Mouse (Mus musculus) limb, embryonic 15.5 days (tissue): ENCODE data around the gene Hk3. TPM values are rescaled to one million over a fixed set of nuclear protein-coding genes. Genes with fewer than 3 reads are reported as not detected.

Experiments used
- ATAC-seq: fragments of 200-750 bp; cut with Nextera tagmentation; 2 replicates; pipeline ENCODE4 v1.8.0; 2017; ENCODE audit warnings: low read depth, moderate TSS enrichment; ENCODE audit not compliant: insufficient number of reproducible peaks, low FRiP score, low TSS enrichment
- H3K27ac ChIP-seq: fragments of 300-500 bp; sonication (generic); 2 replicates; pipeline ENCODE4 v1.5.1; 2015; ENCODE audit warnings: moderate library complexity, mild to moderate bottlenecking, inconsistent platforms
- H3K27me3 ChIP-seq: fragments of 300-500 bp; sonication (generic); 2 replicates; pipeline ENCODE4 v1.6.1; 2015; ENCODE audit warnings: inconsistent platforms
- H3K36me3 ChIP-seq: fragments of 300-500 bp; sonication (generic); 2 replicates; pipeline ENCODE4 v1.6.1; 2015; ENCODE audit warnings: inconsistent platforms
- H3K4me1 ChIP-seq: fragments of 300-500 bp; sonication (generic); 2 replicates; pipeline ENCODE4 v1.6.1; 2015; ENCODE audit warnings: inconsistent platforms
- H3K4me2 ChIP-seq: fragments of 300-500 bp; sonication (generic); 2 replicates; pipeline ENCODE4 v1.6.1; 2015; ENCODE audit warnings: mild to moderate bottlenecking, inconsistent platforms
- H3K4me3 ChIP-seq: fragments of 300-500 bp; sonication (generic); 2 replicates; pipeline ENCODE4 v1.5.1; 2015; ENCODE audit warnings: mild to moderate bottlenecking, inconsistent platforms
- H3K9ac ChIP-seq: fragments of 300-500 bp; sonication (generic); 2 replicates; pipeline ENCODE4 v1.6.1; 2015; ENCODE audit warnings: inconsistent platforms
- H3K9me3 ChIP-seq: fragments of 300-500 bp; sonication (generic); 2 replicates; pipeline ENCODE4 v1.6.1; 2016; ENCODE audit warnings: inconsistent platforms
- WGBS: fragments of 180-500 bp; shearing (Covaris S2); methylation state at CpG from one replicate; pipeline ENCODE4 v1.1.7; 2015; 5-methylcytosine and 5-hydroxymethylcytosine counted together
- polyA plus RNA-seq: library from polyadenylated mRNA; unstranded; fragments of >200 nt; fragmentation: Nextera tagmentation; extraction: Ambion mirVana; gene quantifications from 2 replicates; pipeline ENCODE4 v1.2.1, GENCODE M21; 2015

Gene Hk3
- polyA plus RNA-seq, 1 experiment from 2014 or later = 1.5 TPM

DNA sequence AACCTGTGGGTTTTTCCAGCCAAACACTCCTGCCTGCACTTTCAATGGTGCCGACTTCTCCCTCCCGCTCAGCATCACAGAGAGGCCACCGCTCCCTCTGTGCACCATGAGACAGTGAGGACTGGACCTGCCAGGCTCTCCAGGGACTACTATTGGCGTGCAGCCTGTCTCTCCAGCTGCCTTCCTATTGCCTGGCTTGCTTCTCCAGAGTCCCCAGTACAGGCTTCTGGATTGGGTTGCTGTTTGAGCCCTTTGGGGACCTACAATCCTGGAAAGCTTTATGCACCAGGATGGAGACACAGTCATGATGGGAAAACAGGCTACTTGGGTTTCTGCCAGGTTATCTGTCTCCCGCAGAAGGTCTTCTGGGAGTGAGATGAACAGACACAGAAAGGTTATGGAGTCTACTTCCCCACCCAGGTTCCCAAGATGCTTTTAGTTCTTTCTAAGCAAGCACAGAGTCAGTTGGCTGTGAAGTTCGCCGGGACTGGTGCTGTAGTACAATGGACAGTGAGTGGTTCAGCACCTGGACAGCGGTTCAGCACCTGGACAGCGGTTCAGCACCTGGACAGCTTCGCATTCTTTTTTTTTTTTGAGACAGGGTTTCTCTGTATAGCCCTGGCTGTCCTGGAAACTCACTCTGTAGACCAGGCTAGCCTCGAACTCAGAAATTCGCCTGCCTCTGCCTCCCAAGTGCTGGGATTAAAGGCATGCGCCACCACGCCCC is 50.5 kb downstream of the Hk3 start:
- Histone ChIP-seq H3K27me3 (peaks cover 7% of the 10 kb centered on the region), H3K4me2 (no peak overlapping the region), H3K9me3 (no peaks in the 10 kb centered on the region), H3K4me1 (no peaks in the 10 kb centered on the region), H3K9ac (no peak overlapping the region), H3K27ac (no peak overlapping the region), H3K36me3 (no peaks in the 10 kb centered on the region), H3K4me3 (no peak overlapping the region)
- 39% methylated on average over 14 of the region's 14 CpGs for WGBS
- no peak for ATAC-seq

DNA sequence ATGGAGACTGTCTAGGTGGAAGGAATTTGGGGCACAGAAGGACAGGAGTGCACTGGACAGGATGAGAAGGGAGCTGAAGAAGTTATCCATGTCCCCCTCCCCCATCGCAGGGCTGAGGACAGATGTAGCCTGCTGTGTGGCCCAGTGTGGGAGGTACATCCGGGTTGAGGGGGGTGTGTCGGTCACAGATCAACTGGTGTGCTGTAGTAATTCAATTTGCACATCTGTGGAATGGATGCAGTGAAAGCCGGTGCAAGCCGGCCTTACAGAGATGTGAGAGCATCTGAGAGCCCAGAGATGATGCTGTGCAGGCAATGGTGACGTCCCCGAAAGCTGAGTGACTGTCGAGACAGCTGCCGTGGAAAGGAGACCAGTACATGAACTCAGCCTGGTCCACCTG is 51.7 kb downstream of the Hk3 start:
- 44% methylated on average over 9 of the region's 9 CpGs for WGBS
- no peaks in the 10 kb centered on the region for H3K9me3 ChIP-seq
- no peak overlapping the region for H3K27ac ChIP-seq
- no peaks in the 10 kb centered on the region for H3K4me1 ChIP-seq
- H3K36me3 ChIP-seq = no peaks in the 10 kb centered on the region
- no peak for ATAC-seq
- no peak overlapping the region for H3K9ac ChIP-seq
- peaks cover 6% of the 10 kb centered on the region for H3K27me3 ChIP-seq
- H3K4me2 ChIP-seq = no peak overlapping the region
- H3K4me3 ChIP-seq = no peak overlapping the region

DNA sequence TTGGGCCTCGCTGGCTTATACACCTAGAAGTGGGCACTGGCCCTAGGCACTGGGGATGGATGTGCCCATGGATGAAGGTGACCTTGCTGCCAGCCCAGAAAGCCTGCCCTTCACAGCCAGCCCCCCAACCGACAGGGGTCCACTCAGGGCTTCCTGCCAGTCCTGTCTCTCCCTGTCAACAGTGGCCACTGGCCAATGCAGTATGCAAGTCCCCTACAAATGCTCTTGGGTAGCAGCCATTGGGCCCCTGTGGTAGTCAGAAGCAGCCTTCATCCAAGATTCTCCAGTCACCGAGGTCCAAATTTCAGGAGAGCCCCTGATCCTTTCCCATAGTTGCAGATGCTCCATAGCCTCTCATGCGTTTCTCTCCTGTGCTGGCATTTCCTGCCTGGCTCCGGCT is 52.5 kb downstream of the Hk3 start:
- H3K4me1 ChIP-seq = no peaks in the 10 kb centered on the region
- H3K27ac ChIP-seq = no peak overlapping the region
- no peak overlapping the region for H3K4me3 ChIP-seq
- H3K9ac ChIP-seq = no peak overlapping the region
- no peak for ATAC-seq
- H3K27me3 ChIP-seq = peaks cover 6% of the 10 kb centered on the region
- no peaks in the 10 kb centered on the region for H3K36me3 ChIP-seq
- no peak overlapping the region for H3K4me2 ChIP-seq
- WGBS = 62% methylated on average over 5 of the region's 5 CpGs
- H3K9me3 ChIP-seq = no peaks in the 10 kb centered on the region

DNA sequence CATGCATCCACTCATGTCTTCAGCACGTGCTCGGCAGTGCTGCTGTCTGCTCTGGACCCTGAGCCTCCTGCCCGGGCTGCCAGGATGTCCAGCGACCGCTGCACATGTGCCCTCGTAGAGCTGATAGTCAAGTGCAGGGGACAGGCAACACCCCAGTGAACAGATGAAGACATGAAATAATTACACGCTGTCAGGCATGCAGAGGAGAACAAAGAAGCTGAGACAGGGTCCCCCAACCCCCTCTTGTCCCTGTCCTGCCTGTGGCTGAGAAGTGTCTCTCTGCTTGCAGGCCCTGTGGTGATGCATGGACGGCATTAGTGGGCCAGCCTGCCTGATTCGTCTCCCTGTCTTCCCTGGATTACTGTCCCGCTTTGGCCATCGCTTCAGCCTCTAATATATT is 53.7 kb downstream of the Hk3 start:
- no peaks in the 10 kb centered on the region for H3K36me3 ChIP-seq
- H3K27ac ChIP-seq = no peak overlapping the region
- ATAC-seq = no peak
- 67% methylated on average over 11 of the region's 11 CpGs for WGBS
- H3K9me3 ChIP-seq = no peaks in the 10 kb centered on the region
- H3K4me3 ChIP-seq = no peak overlapping the region
- no peak overlapping the region for H3K9ac ChIP-seq
- no peaks in the 10 kb centered on the region for H3K4me1 ChIP-seq
- peaks cover 3% of the 10 kb centered on the region for H3K27me3 ChIP-seq
- no peak overlapping the region for H3K4me2 ChIP-seq

DNA sequence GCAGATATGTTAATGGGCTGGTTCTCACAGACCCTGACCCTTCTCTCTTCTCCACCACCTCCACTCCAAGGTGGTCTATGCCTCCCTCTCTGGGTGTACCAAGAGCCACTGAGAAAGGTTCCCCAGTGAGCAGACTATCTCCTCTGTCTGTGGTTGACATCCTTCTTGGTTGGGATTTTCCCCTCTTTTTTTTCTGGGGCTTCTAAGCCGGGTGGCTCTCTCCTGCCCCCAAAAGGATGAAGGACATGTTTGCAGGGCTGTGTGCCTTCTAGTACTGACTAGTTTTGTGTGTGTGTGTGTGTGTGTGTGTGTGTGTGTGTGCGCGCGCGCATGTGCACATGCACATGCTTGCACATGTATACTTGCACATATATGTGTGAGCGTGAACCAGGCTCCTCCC is 55.9 kb downstream of the Hk3 start:
- Histone ChIP-seq H3K9ac (no peak overlapping the region), H3K27me3 (peaks cover 7% of the 10 kb centered on the region), H3K4me2 (no peak overlapping the region), H3K4me1 (no peaks in the 10 kb centered on the region), H3K9me3 (no peaks in the 10 kb centered on the region), H3K27ac (no peak overlapping the region), H3K36me3 (no peaks in the 10 kb centered on the region), H3K4me3 (no peak overlapping the region)
- no peak for ATAC-seq
- WGBS = 86% methylated on average over 6 of the region's 6 CpGs

DNA sequence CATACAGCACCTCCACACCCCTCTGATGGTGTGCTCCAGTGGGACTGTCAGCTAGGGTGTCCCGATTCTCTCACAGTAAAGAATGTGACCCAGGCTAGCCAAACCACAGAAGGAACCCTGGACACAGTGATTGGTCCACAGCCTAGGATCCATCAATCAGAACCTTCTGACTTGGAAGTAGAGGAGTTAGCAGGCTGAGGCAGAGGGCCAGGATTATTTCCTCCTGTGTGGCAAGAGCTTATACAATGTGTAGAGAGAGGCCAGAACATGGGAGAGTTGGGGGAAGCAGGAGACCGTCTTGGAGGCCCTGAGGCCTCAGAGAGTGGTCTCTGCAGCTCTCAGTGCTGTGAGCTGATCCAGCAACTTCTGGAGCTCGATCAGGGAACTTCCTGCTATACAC is 60.7 kb downstream of the Hk3 start:
- no peak overlapping the region for H3K9ac ChIP-seq
- H3K27me3 ChIP-seq = peaks cover 42% of the 10 kb centered on the region
- H3K27ac ChIP-seq = no peak overlapping the region
- no peaks in the 10 kb centered on the region for H3K9me3 ChIP-seq
- H3K36me3 ChIP-seq = no peaks in the 10 kb centered on the region
- WGBS = 65% methylated on average over 3 of the region's 3 CpGs
- H3K4me3 ChIP-seq = no peak overlapping the region
- H3K4me1 ChIP-seq = peaks cover 11% of the 10 kb centered on the region
- no peak overlapping the region for H3K4me2 ChIP-seq
- no peak for ATAC-seq

DNA sequence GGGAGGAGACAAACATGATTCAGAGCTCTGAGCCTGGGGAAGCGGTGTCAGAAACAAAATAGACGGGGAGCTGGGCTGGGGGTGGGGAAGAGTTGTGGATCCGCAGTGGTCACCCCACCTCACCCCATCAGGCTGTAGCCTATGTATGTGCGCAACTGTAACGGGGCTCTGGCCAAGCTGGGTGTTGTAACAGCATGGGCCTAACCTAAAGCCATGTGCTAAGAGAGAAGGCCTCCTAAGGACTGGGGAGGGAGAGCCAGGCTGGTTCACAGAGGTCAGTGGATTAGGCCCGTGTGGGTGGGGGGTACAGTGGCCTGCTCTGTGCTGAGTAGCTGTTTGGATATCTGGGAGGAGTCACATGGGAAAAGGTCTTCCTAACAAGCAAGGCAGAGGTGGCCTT is 61.3 kb downstream of the Hk3 start:
- WGBS = 64% methylated on average over 6 of the region's 6 CpGs
- Histone ChIP-seq H3K36me3 (no peaks in the 10 kb centered on the region), H3K27me3 (peaks cover 48% of the 10 kb centered on the region)

DNA sequence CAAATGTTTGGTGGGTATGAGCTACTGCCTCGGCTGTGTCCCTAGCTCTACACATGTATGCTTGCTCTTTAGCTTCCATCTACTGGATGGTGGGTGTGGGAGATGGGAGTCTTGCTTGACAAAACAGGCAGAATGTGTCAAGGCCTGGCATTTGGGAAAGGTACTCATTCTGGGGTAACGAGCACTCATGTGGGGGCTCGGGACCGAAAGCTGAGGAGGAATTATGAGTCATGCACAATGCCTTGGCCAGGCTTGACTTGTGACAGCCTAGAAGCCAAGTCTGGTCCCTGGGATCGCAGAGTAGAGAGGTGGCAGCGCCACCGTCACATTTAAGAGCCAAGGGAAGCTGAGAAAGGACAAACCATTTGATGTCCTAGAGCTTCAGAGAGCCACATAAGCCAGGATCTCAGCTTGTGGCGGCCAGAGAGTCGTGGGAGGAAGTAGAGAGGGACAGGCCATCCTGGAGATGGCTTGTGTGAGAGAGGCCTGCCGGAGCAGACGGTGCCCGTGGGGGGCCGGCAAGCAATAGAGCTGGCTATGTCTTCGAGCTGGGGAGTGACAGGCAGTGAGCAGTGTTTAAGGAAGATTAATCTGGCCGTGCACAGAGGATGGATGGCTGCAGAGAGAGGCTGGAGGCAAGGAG is 62.0 kb downstream of the Hk3 start:
- H3K27me3 ChIP-seq = peaks cover 55% of the 10 kb centered on the region
- no peak for ATAC-seq
- H3K9me3 ChIP-seq = no peaks in the 10 kb centered on the region
- H3K4me2 ChIP-seq = no peak overlapping the region
- H3K9ac ChIP-seq = no peak overlapping the region
- no peaks in the 10 kb centered on the region for H3K36me3 ChIP-seq
- peaks cover 11% of the 10 kb centered on the region for H3K4me1 ChIP-seq
- no peak overlapping the region for H3K27ac ChIP-seq
- 56% methylated on average over 15 of the region's 15 CpGs for WGBS
- no peak overlapping the region for H3K4me3 ChIP-seq

More for the DNA sequence above, 61.3 kb downstream of the Hk3 start:
- no peak overlapping the region for H3K9ac ChIP-seq
- no peak overlapping the region for H3K4me2 ChIP-seq
- no peak overlapping the region for H3K27ac ChIP-seq
- no peak for ATAC-seq
- H3K4me1 ChIP-seq = peaks cover 11% of the 10 kb centered on the region
- no peaks in the 10 kb centered on the region for H3K9me3 ChIP-seq
- no peak overlapping the region for H3K4me3 ChIP-seq

DNA sequence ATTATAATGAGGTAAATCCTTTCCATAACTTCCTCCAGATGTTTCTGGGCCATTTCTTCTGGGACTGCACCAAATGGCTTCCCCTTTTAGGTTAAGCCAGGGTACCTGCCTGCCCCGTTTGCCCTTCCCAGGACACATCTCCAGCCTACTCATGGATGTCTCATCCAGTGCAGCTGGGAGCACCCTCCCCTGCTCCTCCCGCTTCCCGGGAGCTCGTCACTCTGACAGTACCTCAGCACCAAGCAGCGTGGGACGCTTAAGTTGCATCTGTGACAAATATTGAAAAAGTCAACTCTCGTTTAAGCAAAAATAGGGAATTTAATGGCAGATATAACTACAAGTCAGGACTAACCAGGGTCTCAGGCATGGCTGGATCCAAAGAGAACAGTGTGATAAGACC is 63.9 kb downstream of the Hk3 start:
- Histone ChIP-seq H3K36me3 (no peaks in the 10 kb centered on the region), H3K9ac (no peak overlapping the region), H3K27me3 (peaks cover 74% of the 10 kb centered on the region), H3K4me2 (no peak overlapping the region), H3K4me3 (no peak overlapping the region), H3K9me3 (no peaks in the 10 kb centered on the region), H3K4me1 (peaks cover 11% of the 10 kb centered on the region), H3K27ac (no peak overlapping the region)
- 53% methylated on average over 7 of the region's 7 CpGs for WGBS
- no peak for ATAC-seq

Other genes starting within 250 kb of the Hk3 start
- gene Eif4e1b, start 237.4 kb downstream of the Hk3 start, polyA plus RNA-seq = not detected in 2 replicates
- gene Tspan17, start 232.0 kb downstream of the Hk3 start, polyA plus RNA-seq = 7.8 and 8.0 TPM in 2 replicates
- 0.99 and 2.3 TPM in 2 replicates for gene Unc5a, start 72.0 kb downstream of the Hk3 start, polyA plus RNA-seq
- 24.5 and 25.3 TPM in 2 replicates for gene Uimc1, start 78.9 kb upstream of the Hk3 start, polyA plus RNA-seq
- 22.2 and 26.0 TPM in 2 replicates for gene Zfp346, start 83.9 kb upstream of the Hk3 start, polyA plus RNA-seq
- not detected in 2 replicates for gene Gm17617, start 112.2 kb upstream of the Hk3 start, polyA plus RNA-seq
- gene Fgfr4, start 131.3 kb upstream of the Hk3 start, polyA plus RNA-seq = 8.2 and 14.2 TPM in 2 replicates
- gene Nsd1, start 188.4 kb upstream of the Hk3 start, polyA plus RNA-seq = 52.4 and 55.8 TPM in 2 replicates